In genomic region chr6:117407206-117407858, GRCm38 (mm10) we compare ENCODE assay signal across 13 mouse cellular contexts.
A peak's percentile ranks its signal among the peaks of the same experiment; 100 is the strongest.
DNase-seq lines count a peak whose midpoint lies in the region; ATAC-seq and TF ChIP-seq lines count a peak whose summit lies in the region.
"Had no signal": no experiment of that assay in that cellular context is flagged by ENCODE, and none has a peak within 500 bp of the region (broad histone marks: within the 10 kb centered on the region; RNA-seq: fewer than 3 reads in every experiment).

No protein-coding gene starts in this region.

- no peak overlapping the region for H3K9ac ChIP-seq in intestine, postnatal 0 days (ENCODE audit: low read depth, low read length)
- H3K9ac ChIP-seq in neural tube, embryonic 12.5 days = no peak overlapping the region
- H3K9ac ChIP-seq: hindbrain, embryonic 15.5 days had no signal

- H3K36me3 ChIP-seq in intestine, postnatal 0 days (ENCODE audit: control insufficient read depth, insufficient read depth) = no peaks in the 10 kb centered on the region
- no peaks in the 10 kb centered on the region for H3K36me3 ChIP-seq in neural tube, embryonic 12.5 days
- H3K36me3 ChIP-seq: forebrain, embryonic 10.5 days; hindbrain, embryonic 15.5 days had no signal

- H3K4me3 ChIP-seq in intestine, postnatal 0 days (ENCODE audit: low read depth, low read length) = no peak overlapping the region
- H3K4me3 ChIP-seq in neural tube, embryonic 12.5 days = no peak overlapping the region
- H3K4me3 ChIP-seq: forebrain, embryonic 10.5 days; hindbrain, embryonic 15.5 days had no signal

- H3K27ac ChIP-seq in intestine, postnatal 0 days (ENCODE audit: low read depth, low read length) = no peak overlapping the region
- no peak overlapping the region for H3K27ac ChIP-seq in neural tube, embryonic 12.5 days
- H3K27ac ChIP-seq: forebrain, embryonic 10.5 days; hindbrain, embryonic 15.5 days had no signal

- 38% methylated on average over 15 of the region's 15 CpGs for WGBS in intestine, postnatal 0 days
- WGBS in neural tube, embryonic 12.5 days = 8% methylated on average over 15 of the region's 15 CpGs

- no peaks in the 10 kb centered on the region for H3K27me3 ChIP-seq in intestine, postnatal 0 days (replicated peaks; ENCODE audit: control insufficient read depth, insufficient read depth, low read length)
- H3K27me3 ChIP-seq in neural tube, embryonic 12.5 days (replicated peaks) = peaks cover 60% of the 10 kb centered on the region
- H3K27me3 ChIP-seq: hindbrain, embryonic 15.5 days had no signal

- no peak for TF ChIP-seq CTCF in intestine, postnatal 0 days (IDR thresholded peaks at IDR 0.05; ENCODE audit: low read depth)

- no peaks in the 10 kb centered on the region for H3K9me3 ChIP-seq in intestine, postnatal 0 days (ENCODE audit: control insufficient read depth)
- H3K9me3 ChIP-seq in neural tube, embryonic 12.5 days = no peaks in the 10 kb centered on the region
- H3K9me3 ChIP-seq: forebrain, embryonic 10.5 days; hindbrain, embryonic 15.5 days had no signal

- DNase-seq in kidney, postnatal 10 days = peak; percentile 46
- DNase-seq in kidney, adult 8-10 months = no peak
- peak; percentile 65 for DNase-seq in embryo, embryonic 11.5 days (ENCODE audit: low read depth, low spot score)
- no peak for DNase-seq in natural killer cell, adult 2 months (ENCODE audit: low spot score in 2 of 2)
- no peak for DNase-seq in left cerebral cortex, adult 18-20 months (ENCODE audit: low spot score in 2 of 2)
- DNase-seq: adrenal gland, postnatal 10 days; gastrocnemius, postnatal 10 days; lung, postnatal 14 days; midbrain, embryonic 14.5 days had no signal

- 0 out of 2 replicates have a peak overlapping the region, but pooled peaks have one; percentile 6 for H3K4me2 ChIP-seq in intestine, postnatal 0 days (replicated peaks; ENCODE audit: low read depth)
- H3K4me2 ChIP-seq in neural tube, embryonic 12.5 days (replicated peaks) = peak overlapping the region; percentile 7; the same call in 1 of the 2 replicates
- H3K4me2 ChIP-seq: hindbrain, embryonic 15.5 days had no signal

- ATAC-seq in intestine, postnatal 0 days = no peak
- ATAC-seq in neural tube, embryonic 12.5 days (ENCODE audit: low FRiP score, low read depth) = peak; percentile 58

- H3K4me1 ChIP-seq in intestine, postnatal 0 days (replicated peaks; ENCODE audit: control insufficient read depth, insufficient read depth, low read length) = no peaks in the 10 kb centered on the region
- H3K4me1 ChIP-seq in neural tube, embryonic 12.5 days = peaks cover 21% of the 10 kb centered on the region

Comparison
In these comparisons a context has a peak if more than half of its experiments do, and no peak if none do; other contexts are left out.
1. DNase-seq: peak in kidney, postnatal 10 days (single experiment) and embryo, embryonic 11.5 days (single experiment); none in kidney, adult 8-10 months (0 of 2), natural killer cell, adult 2 months (0 of 2) and left cerebral cortex, adult 18-20 months (0 of 2).